Mouse (Mus musculus) 3T3-L1 (cell line): Measurements from ENCODE around the gene Mcf2l.

Source experiments
- DNase-seq: peaks from one replicate; pipeline ENCODE4 v3.0.0-alpha.2; 2015; ENCODE audit warnings: low read depth, low spot score

The Mcf2l gene

GRCm38 (mm10) chr8:12874194-12874791 is 687 bp downstream of the Mcf2l start:
- DNase-seq = no peak

GRCm38 (mm10) chr8:12874971-12875370 is 1.4 kb downstream of the Mcf2l start:
- DNase-seq = no peak

- DNase-seq = no peak
Measured at GRCm38 (mm10) chr8:12877126-12877525, 3.5 kb downstream of the Mcf2l start.

- no peak for DNase-seq
Measured at GRCm38 (mm10) chr8:12880163-12880562, 6.6 kb downstream of the Mcf2l start.

GRCm38 (mm10) chr8:12883051-12884004 is 9.7 kb downstream of the Mcf2l start:
- no peak for DNase-seq

GRCm38 (mm10) chr8:12887772-12888435 is 14.3 kb downstream of the Mcf2l start:
- no peak for DNase-seq

GRCm38 (mm10) chr8:12889046-12889598 is 15.5 kb downstream of the Mcf2l start:
- no peak for DNase-seq

GRCm38 (mm10) chr8:12892882-12893446 is 19.4 kb downstream of the Mcf2l start:
- no peak for DNase-seq

GRCm38 (mm10) chr8:12893797-12894578 is 20.4 kb downstream of the Mcf2l start:
- DNase-seq = no peak

GRCm38 (mm10) chr8:12894783-12895534 is 21.4 kb downstream of the Mcf2l start:
- peak; percentile 69 for DNase-seq

GRCm38 (mm10) chr8:12895535-12896150 is 22.0 kb downstream of the Mcf2l start:
- peak; percentile 45 for DNase-seq

- DNase-seq = peak; percentile 81
Measured at GRCm38 (mm10) chr8:12896494-12897373, 23.1 kb downstream of the Mcf2l start.

GRCm38 (mm10) chr8:12897815-12898214 is 24.2 kb downstream of the Mcf2l start:
- no peak for DNase-seq

GRCm38 (mm10) chr8:12903790-12904415 is 30.3 kb downstream of the Mcf2l start:
- no peak for DNase-seq

GRCm38 (mm10) chr8:12905122-12905521 is 31.5 kb downstream of the Mcf2l start:
- DNase-seq = no peak

- DNase-seq = no peak
Measured at GRCm38 (mm10) chr8:12905599-12906321, 32.2 kb downstream of the Mcf2l start.

GRCm38 (mm10) chr8:12906597-12906996 is 33.0 kb downstream of the Mcf2l start:
- no peak for DNase-seq

- DNase-seq = no peak
Measured at GRCm38 (mm10) chr8:12907730-12908129, 34.1 kb downstream of the Mcf2l start.
